Mouse (Mus musculus): Measurements from ENCODE around the gene Frrs1l. TPM values are rescaled to one million over a fixed set of nuclear protein-coding genes. Genes with fewer than 3 reads are reported as not detected.

Frrs1l gene
- polyA plus RNA-seq (2015; fragmentation: Nextera tagmentation; extraction: Ambion mirVana), result 15.4 and 15.7 TPM in 2 replicates

DNA sequence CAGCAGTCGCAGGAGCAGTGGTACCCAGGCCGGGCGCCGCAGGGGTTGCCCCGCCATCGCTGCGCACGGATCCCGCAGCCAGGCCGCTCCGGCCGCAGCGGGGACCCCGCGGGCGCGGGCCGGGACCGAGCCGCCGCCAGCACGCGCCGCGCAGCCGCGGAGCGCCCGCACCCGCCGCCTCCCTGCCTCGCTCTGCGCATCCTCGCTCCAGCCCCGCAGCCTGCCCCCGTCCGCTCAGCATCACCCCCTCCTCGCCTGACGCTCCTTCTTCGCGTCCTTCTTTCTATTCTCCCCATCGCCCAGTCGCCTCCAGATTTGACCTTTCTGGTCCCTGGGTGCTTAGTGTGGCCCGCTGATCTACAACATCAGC lies at the start of gene Frrs1l:
TSS of gene Frrs1l (minus strand) at position 177 of the 370 bp plus-strand sequence.
- WGBS, result 0% methylated on average over 41 of the region's 44 CpGs
- Histone ChIP-seq H3K9me3 (no peaks in the 10 kb centered on the region), H3K4me2 (peak within 1 kb of the TSS; percentile 88), H3K9ac (peak within 1 kb of the TSS; percentile 87), H3K27ac (peak within 1 kb of the TSS; percentile 83), H3K27me3 (peaks cover 20% of the 10 kb centered on the region), H3K4me3 (peak within 1 kb of the TSS; percentile 74), H3K4me1 (replicated peaks) (peaks cover 20% of the 10 kb centered on the region), H3K36me3 (peaks cover 6% of the 10 kb centered on the region; the same call in 1 of the 2 replicates)
- ATAC-seq (ENCODE audit: low FRiP score), result peak; percentile 94

DNA sequence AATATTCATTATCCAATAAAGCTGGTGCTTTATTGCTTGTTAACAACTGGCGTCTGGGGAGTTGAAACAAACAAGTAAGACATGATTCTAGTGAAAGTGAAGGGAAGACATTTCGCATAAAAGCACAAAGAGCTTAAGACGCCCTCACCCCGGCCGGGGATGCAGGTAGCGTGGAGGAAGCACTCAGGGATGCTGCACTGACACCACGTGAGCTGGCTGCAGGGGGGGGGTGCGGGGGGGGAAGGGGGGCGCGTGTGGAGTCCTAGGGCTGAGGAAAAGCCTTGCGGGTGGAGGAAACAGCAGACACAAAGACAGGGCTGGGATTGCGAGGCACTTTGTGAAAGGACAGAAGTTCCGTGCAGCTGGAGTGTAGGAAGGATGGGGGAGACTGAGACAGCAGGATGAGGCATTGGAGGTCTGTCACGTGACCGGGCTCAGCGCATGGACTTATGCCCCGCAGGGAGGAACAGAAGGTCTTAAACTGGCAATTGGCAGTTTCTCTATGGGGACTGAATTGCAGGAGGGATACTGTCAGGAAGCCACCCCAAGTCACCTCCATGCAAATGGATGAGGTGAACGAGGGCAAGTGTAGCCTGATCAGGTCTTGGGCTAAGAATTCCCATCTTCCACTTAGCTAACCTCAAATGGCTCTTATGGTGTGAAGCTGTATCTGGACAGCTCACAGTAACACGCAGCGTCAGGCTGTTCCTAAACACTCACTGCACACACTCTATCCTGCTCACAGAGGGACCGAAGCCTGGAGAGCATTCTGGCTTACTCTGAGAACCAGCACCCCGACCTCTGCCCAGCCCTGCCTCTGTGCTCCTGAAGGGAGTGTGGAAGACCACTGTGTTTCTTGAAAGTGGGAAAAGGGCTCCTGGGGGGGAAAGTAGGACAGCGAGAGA lies 49.2 kb upstream of the Frrs1l start:
- Histone ChIP-seq H3K4me2 (peak overlapping the region; percentile 60), H3K36me3 (peaks cover 2% of the 10 kb centered on the region), H3K9ac (peak overlapping the region; percentile 64), H3K4me3 (peak overlapping the region; percentile 36), H3K4me1 (replicated peaks) (peaks cover 17% of the 10 kb centered on the region), H3K27ac (peak overlapping the region; percentile 80), H3K9me3 (no peaks in the 10 kb centered on the region), H3K27me3 (peaks cover 2% of the 10 kb centered on the region; the same call in 1 of the 2 replicates)
- peak; percentile 86 for ATAC-seq (ENCODE audit: low FRiP score)
- WGBS, result 11% methylated on average over 21 of the region's 23 CpGs

DNA sequence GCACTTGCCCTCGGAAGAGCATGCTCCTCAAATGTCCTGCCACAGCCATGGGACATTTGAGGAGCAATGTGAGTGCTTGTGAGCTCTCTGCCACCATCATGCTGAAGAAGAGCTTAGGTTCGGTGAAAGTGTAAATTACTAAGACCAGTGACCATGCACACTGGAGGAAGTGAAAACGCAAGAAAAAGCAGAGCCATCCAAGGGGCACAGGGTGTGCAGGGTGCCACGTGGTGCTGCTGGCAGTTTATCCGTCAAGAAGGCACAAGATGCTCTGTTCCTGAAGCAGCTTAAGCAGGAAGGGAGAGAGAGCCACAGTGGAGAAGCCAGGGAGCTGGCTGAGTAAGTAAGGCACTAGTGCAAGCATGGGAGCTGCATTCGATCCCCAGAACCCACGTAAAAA lies 47.4 kb upstream of the Frrs1l start:
- Histone ChIP-seq H3K9ac (no peak overlapping the region), H3K4me1 (replicated peaks) (peaks cover 17% of the 10 kb centered on the region), H3K4me3 (no peak overlapping the region), H3K36me3 (no peaks in the 10 kb centered on the region), H3K27me3 (peaks cover 2% of the 10 kb centered on the region; the same call in 1 of the 2 replicates), H3K27ac (no peak overlapping the region), H3K9me3 (no peaks in the 10 kb centered on the region), H3K4me2 (no peak overlapping the region)
- no peak for ATAC-seq (ENCODE audit: low FRiP score)
- WGBS, result 75% methylated on average over 7 of the region's 7 CpGs

DNA sequence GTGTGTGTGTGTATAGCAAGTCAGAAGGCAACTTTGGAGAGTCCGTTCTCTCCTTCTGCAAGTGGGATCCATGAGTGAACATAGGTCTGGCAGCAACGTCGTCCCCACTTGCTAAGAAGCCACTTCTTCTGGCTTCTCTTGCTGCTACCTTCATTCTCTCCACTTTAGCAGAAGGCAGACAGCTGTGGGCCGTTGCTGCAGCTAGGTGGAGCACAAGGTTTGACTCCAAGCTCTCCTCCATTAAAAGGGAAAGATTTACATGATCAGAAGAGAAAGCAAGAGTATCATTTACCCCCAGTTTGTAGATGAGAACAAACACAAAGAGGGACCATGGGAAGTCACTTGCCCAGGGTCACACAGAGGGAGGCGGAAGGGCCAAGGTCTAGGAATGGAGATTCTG lies 44.0 kb upstream of the Frrs1l start:
- no peaks in the 10 kb centered on the region for H3K36me3 ChIP-seq
- peaks cover 9% of the 10 kb centered on the region for H3K4me1 ChIP-seq (replicated peaks)
- no peak overlapping the region for H3K4me3 ChIP-seq
- WGBS, result 83% methylated on average over 5 of the region's 5 CpGs
- no peaks in the 10 kb centered on the region for H3K9me3 ChIP-seq
- H3K27me3 ChIP-seq, result peaks cover 2% of the 10 kb centered on the region; the same call in 1 of the 2 replicates
- H3K27ac ChIP-seq, result no peak overlapping the region
- no peak overlapping the region for H3K4me2 ChIP-seq
- H3K9ac ChIP-seq, result no peak overlapping the region
- ATAC-seq (ENCODE audit: low FRiP score), result no peak

DNA sequence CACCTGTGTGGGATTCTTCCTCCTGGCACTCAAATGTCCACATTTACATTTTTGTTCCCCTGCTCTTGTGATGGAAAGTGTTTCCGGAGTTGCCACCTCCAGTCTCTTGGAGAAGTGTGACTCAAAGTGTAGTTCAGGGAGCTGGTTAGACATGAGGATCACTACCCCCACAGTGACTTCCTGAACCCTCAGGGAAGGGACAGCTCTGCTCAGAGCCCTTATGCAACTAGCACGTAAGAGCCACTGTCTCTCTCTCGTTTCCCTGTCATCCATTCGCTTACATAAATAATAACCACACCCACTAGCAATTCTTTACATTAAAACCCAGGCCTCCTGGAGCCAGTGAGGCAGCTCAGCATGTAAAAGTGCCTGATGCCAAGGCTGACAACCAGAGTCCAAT lies 41.2 kb upstream of the Frrs1l start:
- Histone ChIP-seq H3K4me2 (no peak overlapping the region), H3K9ac (no peak overlapping the region), H3K27ac (no peak overlapping the region), H3K36me3 (no peaks in the 10 kb centered on the region), H3K27me3 (no peaks in the 10 kb centered on the region), H3K9me3 (no peaks in the 10 kb centered on the region), H3K4me3 (no peak overlapping the region), H3K4me1 (replicated peaks) (no peaks in the 10 kb centered on the region)
- WGBS, result 77% methylated on average over 4 of the region's 4 CpGs
- ATAC-seq (ENCODE audit: low FRiP score), result no peak

DNA sequence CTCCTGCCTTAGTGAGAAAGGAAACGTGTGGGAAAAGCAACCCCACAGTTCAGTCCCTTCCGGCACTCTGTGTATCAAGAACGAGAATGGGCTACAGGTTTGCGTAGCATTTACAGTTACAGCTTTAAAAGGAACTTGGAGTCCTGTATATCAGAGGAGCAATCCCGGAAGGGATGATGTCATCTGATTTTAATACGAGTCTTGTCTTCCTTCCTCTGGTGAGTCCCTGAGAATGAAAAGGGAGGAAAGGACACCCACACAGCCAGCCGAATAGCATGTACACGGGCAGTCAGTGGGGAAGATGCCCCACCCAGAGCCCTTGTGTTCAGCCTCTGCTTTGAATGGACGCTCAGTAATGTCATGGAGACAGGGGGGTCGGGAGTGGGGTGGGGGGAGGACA lies 37.8 kb upstream of the Frrs1l start:
- H3K9me3 ChIP-seq, result no peaks in the 10 kb centered on the region
- 0 out of 2 replicates have a peak, but pooled peaks cover 5% of the 10 kb centered on the region for H3K4me1 ChIP-seq (replicated peaks)
- H3K27ac ChIP-seq, result no peak overlapping the region
- H3K4me2 ChIP-seq, result no peak overlapping the region
- H3K9ac ChIP-seq, result no peak overlapping the region
- WGBS, result 63% methylated on average over 10 of the region's 10 CpGs
- H3K36me3 ChIP-seq, result no peaks in the 10 kb centered on the region
- no peaks in the 10 kb centered on the region for H3K27me3 ChIP-seq
- ATAC-seq (ENCODE audit: low FRiP score), result no peak
- no peak overlapping the region for H3K4me3 ChIP-seq

DNA sequence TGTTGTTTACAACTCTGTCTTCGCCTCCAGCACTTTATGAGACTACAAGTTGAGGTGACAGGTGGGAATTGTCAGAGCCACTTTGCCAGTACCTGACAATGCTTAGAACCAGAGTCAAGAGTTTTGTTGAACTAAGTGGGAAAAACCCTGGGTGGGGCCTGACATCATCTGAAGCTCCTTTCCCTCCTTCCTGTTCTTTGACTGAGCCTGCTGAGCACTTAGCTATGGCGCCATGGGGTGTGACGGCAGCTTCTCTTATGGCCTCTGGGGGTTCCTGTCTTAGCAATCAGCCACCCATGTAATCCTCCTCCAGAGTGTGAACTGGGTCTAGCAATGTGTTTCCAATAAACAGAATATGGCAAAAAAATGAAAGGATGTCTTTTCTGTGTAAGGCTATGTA lies 33.3 kb upstream of the Frrs1l start:
- H3K9ac ChIP-seq, result no peak overlapping the region
- no peak overlapping the region for H3K27ac ChIP-seq

DNA sequence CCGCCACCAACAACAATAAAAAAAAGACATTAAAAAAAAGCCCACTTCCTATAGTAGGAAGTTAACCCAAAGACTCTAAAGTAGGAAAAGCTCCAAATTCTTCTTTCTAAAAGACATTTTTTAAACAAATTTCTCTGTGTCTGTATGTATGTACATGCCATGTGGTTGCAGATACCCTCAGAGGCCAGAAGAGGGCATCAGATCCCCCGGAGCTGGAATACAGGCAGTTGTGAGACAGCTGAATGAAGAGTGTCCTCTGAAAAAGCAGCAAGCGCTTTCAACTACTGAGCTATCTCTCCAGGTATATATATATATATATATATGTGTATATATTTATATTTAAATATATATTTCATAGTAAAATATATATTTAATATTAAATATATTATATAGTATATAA lies 31.1 kb upstream of the Frrs1l start:
- H3K27me3 ChIP-seq, result no peaks in the 10 kb centered on the region
- H3K4me2 ChIP-seq, result no peak overlapping the region
- WGBS, result 82% methylated on average over 3 of the region's 3 CpGs
- no peak overlapping the region for H3K27ac ChIP-seq
- no peaks in the 10 kb centered on the region for H3K9me3 ChIP-seq
- no peak for ATAC-seq (ENCODE audit: low FRiP score)
- H3K36me3 ChIP-seq, result no peaks in the 10 kb centered on the region
- H3K4me1 ChIP-seq (replicated peaks), result 0 out of 2 replicates have a peak, but pooled peaks cover 9% of the 10 kb centered on the region
- no peak overlapping the region for H3K4me3 ChIP-seq
- H3K9ac ChIP-seq, result no peak overlapping the region

More for the DNA sequence above, 33.3 kb upstream of the Frrs1l start:
- no peak for ATAC-seq (ENCODE audit: low FRiP score)
- Histone ChIP-seq H3K4me3 (no peak overlapping the region), H3K9me3 (no peaks in the 10 kb centered on the region), H3K4me2 (no peak overlapping the region), H3K4me1 (replicated peaks) (0 out of 2 replicates have a peak, but pooled peaks cover 5% of the 10 kb centered on the region), H3K36me3 (no peaks in the 10 kb centered on the region), H3K27me3 (no peaks in the 10 kb centered on the region)
- 64% methylated on average over 3 of the region's 3 CpGs for WGBS

DNA sequence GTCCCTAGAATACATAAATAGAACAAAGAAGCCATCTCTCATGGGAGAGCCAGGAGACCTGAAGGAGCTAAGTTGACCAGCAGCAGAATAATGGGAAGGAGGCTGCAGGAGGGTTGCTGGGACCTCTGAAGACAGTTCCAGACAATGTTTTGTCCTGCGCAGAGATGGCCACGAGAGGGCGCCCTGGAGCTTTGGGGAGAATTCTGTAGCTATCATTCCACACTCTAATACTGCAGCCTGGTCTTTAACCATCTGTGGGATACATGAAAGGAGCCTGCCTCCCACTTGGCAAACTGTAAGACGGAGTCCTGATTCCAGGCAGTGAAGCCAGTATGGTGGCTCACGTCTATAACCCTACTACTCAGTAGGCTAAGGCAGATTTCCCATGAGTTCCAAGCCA lies 27.0 kb upstream of the Frrs1l start:
- Histone ChIP-seq H3K27me3 (0 out of 2 replicates have a peak, but pooled peaks cover 4% of the 10 kb centered on the region), H3K9me3 (no peaks in the 10 kb centered on the region), H3K27ac (no peak overlapping the region), H3K4me3 (no peak overlapping the region), H3K4me2 (no peak overlapping the region), H3K9ac (no peak overlapping the region), H3K36me3 (no peaks in the 10 kb centered on the region), H3K4me1 (replicated peaks) (0 out of 2 replicates have a peak, but pooled peaks cover 4% of the 10 kb centered on the region)
- no peak for ATAC-seq (ENCODE audit: low FRiP score)
- WGBS, result 23% methylated on average over 5 of the region's 5 CpGs

DNA sequence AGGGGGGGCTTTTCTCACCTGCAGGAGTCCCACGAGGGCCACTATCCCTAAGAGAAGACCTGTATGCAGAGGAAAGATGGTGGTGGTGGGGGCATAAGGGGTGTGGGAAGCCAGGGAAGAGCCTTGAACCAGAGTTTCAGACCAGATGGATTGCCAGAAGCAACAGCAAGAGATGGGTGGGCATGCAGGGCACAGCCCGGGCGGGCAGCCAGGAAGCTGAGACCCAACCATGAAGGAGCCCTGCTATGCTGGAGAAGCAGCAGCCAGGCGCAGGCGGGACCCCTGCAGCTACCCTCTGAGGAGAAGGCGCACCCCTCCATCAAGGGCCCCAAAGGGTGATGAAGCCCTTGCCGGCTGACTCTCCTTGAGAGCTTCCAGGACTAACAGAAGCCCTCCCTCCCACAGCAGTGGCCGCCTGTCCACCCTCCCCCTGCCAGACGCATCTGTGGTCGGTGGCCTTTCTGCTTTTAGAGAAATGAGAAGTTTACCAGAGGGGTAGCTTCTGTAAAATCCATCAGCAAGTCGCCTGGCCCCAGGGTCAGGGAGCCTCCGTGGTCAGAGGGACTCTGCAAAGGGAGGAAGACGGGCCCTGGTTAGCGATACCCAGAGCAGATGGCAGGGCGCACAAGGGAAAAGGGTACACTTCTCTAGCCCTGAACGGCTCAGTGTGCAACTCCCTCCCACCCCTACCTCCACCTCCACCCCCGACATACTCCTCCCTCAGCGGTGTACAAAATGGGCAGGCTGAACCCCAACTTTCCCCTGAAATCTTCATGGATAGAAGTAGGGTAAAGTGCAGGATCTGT lies 26.4 kb upstream of the Frrs1l start:
- ATAC-seq (ENCODE audit: low FRiP score), result no peak
- 0 out of 2 replicates have a peak, but pooled peaks cover 6% of the 10 kb centered on the region for H3K27me3 ChIP-seq
- no peak overlapping the region for H3K27ac ChIP-seq
- 0 out of 2 replicates have a peak, but pooled peaks cover 4% of the 10 kb centered on the region for H3K4me1 ChIP-seq (replicated peaks)
- H3K36me3 ChIP-seq, result no peaks in the 10 kb centered on the region
- H3K9ac ChIP-seq, result peak overlapping the region; percentile 11; the same call in 1 of the 2 replicates
- H3K4me2 ChIP-seq, result no peak overlapping the region
- H3K4me3 ChIP-seq, result no peak overlapping the region
- WGBS, result 53% methylated on average over 18 of the region's 18 CpGs
- no peaks in the 10 kb centered on the region for H3K9me3 ChIP-seq

DNA sequence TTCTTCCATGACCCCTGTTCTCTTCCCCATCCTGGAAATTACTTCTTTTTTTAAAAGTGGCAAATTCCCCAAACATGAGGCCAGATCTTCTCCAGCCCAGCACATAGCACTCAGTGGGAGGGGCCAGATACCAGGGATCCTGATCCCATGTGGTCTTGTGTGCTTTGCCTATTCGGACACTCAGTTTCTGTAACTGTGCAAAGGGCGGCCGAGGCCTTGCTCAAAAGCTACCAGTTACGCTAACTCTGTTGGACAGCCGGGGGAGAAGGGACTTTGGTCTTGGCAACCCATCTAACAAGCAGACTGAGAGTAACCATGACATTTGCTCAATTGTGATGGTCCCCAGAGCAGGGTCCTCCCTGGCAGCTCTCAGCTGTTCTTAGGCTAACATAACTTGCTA lies 24.8 kb upstream of the Frrs1l start:
- no peak overlapping the region for H3K4me3 ChIP-seq
- no peak overlapping the region for H3K27ac ChIP-seq
- H3K4me1 ChIP-seq (replicated peaks), result 0 out of 2 replicates have a peak, but pooled peaks cover 4% of the 10 kb centered on the region
- H3K36me3 ChIP-seq, result no peaks in the 10 kb centered on the region
- no peak overlapping the region for H3K4me2 ChIP-seq
- 91% methylated on average over 5 of the region's 5 CpGs for WGBS
- no peak for ATAC-seq (ENCODE audit: low FRiP score)
- no peaks in the 10 kb centered on the region for H3K9me3 ChIP-seq
- H3K27me3 ChIP-seq, result peaks cover 11% of the 10 kb centered on the region; the same call in 1 of the 2 replicates
- no peak overlapping the region for H3K9ac ChIP-seq

DNA sequence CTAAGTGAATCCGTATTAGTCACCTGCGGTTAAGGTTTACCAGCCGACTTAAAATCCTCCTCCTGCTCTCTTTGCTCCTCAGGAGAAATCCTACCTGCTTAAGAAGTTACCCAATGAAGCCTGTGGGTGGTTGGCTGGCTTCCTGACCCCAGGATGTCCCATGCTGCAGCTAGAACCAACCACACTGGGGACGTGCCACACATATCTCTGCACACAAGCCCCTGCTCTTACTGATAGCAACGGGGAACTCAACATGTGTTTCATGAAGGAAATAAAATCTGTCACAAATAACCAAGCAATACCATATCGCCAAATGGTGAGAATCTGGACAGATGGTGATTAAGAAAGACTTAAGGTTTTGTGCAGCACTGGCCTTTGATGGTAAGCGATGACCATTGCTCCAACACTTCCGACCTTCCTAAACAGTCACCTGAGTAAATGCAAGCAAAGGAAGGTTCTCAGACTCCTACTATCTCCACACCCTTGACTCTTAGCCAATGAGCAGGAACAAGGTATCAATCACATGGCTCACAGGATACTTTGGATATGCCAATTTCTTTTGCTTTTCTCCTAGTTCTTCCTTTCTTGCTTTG lies 21.4 kb upstream of the Frrs1l start:
- Histone ChIP-seq H3K27me3 (peaks cover 11% of the 10 kb centered on the region; the same call in 1 of the 2 replicates), H3K4me1 (replicated peaks) (no peaks in the 10 kb centered on the region), H3K9ac (no peak overlapping the region), H3K4me3 (no peak overlapping the region), H3K4me2 (no peak overlapping the region), H3K9me3 (no peaks in the 10 kb centered on the region), H3K36me3 (no peaks in the 10 kb centered on the region), H3K27ac (no peak overlapping the region)
- no peak for ATAC-seq (ENCODE audit: low FRiP score)
- 79% methylated on average over 8 of the region's 8 CpGs for whole genome bisulfite sequencing

All from hindbrain, embryonic 13.5 days (tissue).